Mouse (Mus musculus) MEL (cell line): ENCODE data around the gene Rcor1.

Source experiments
- HCFC1 ChIP-seq: IDR thresholded peaks from 2 replicates; pipeline ENCODE4 v1.6.1; 2012; ENCODE audit warnings: low read depth, mild to moderate bottlenecking, inconsistent platforms, low read length, improper control_type of control experiment, moderate library complexity
- MXI1 ChIP-seq: IDR thresholded peaks from 2 replicates; pipeline ENCODE4 v1.6.1; 2011; ENCODE audit warnings: mild to moderate bottlenecking, low read depth, low read length, improper control_type of control experiment

- TF ChIP-seq HCFC1 = no peak
- TF ChIP-seq MXI1 = no peak
Measured at GRCm38 (mm10) chr12:111137079-111137478, 97.9 kb downstream of the Rcor1 start.
